Mouse (Mus musculus) limb, embryonic 11.5 days (tissue): ENCODE results near the gene Rfwd3. TPM values are rescaled to one million over a fixed set of nuclear protein-coding genes. Genes with fewer than 3 reads are reported as not detected.
"Not testable (repeated sequence)": the region's sequence is repeated elsewhere in the genome, so short reads cannot be mapped to it uniquely, and the experiment has no call there.

ENCODE experiments used
- ATAC-seq: fragments of 200-750 bp; cut with Nextera tagmentation; 2 replicates; pipeline ENCODE4 v1.8.0; 2017; ENCODE audit warnings: low read depth; ENCODE audit not compliant: insufficient number of reproducible peaks, low FRiP score, low TSS enrichment
- DNase-seq: peaks from one replicate; pipeline ENCODE4 v3.0.0-alpha.2; 2015; ENCODE audit warnings: low spot score
- H3K27ac ChIP-seq: fragments of 300-500 bp; sonication (generic); replicated peaks from 2 replicates; pipeline ENCODE4 v1.5.1; 2014; ENCODE audit warnings: low read depth, mild to moderate bottlenecking, low read length
- H3K27me3 ChIP-seq: fragments of 300-500 bp; sonication (generic); 2 replicates; pipeline ENCODE4 v1.6.1; 2014; ENCODE audit warnings: mild to moderate bottlenecking, low read length, mixed read lengths; ENCODE audit not compliant: control insufficient read depth, insufficient read depth
- H3K36me3 ChIP-seq: fragments of 300-500 bp; sonication (generic); 2 replicates; pipeline ENCODE4 v1.6.1; 2014; ENCODE audit warnings: mild to moderate bottlenecking, low read length, moderate library complexity, mixed read lengths; ENCODE audit not compliant: control insufficient read depth, insufficient read depth
- H3K4me1 ChIP-seq: fragments of 300-500 bp; sonication (generic); 2 replicates; pipeline ENCODE4 v1.6.1; 2014; ENCODE audit warnings: low read length, mixed read lengths; ENCODE audit not compliant: control insufficient read depth, insufficient read depth
- H3K4me2 ChIP-seq: fragments of 300-500 bp; sonication (generic); 2 replicates; pipeline ENCODE4 v1.6.1; 2014; ENCODE audit warnings: low read depth, mild to moderate bottlenecking, moderate library complexity; ENCODE audit not compliant: severe bottlenecking
- H3K4me3 ChIP-seq: fragments of 300-500 bp; sonication (generic); 2 replicates; pipeline ENCODE4 v1.5.1; 2014; ENCODE audit warnings: low read depth, low read length
- H3K9ac ChIP-seq: fragments of 300-500 bp; sonication (generic); 2 replicates; pipeline ENCODE4 v1.6.1; 2014; ENCODE audit warnings: mild to moderate bottlenecking, low read length
- H3K9me3 ChIP-seq: fragments of 300-500 bp; sonication (generic); 2 replicates; pipeline ENCODE4 v1.6.1; 2016; ENCODE audit warnings: low read length; ENCODE audit not compliant: control insufficient read depth
- WGBS: fragments of 180-500 bp; shearing (Covaris S2); extraction: QIAGEN DNeasy Blood & Tissue Kit; methylation state at CpG from one replicate; pipeline ENCODE4 v1.1.7; 2014; 5-methylcytosine and 5-hydroxymethylcytosine counted together
- polyA plus RNA-seq: library from polyadenylated mRNA; unstranded; fragments of >200 nt; fragmentation: Nextera tagmentation; extraction: Ambion mirVana; gene quantifications from 2 replicates; pipeline ENCODE4 v1.2.1, GENCODE M21; 2014

The Rfwd3 gene
- polyA plus RNA-seq, 1 experiment from 2014 or later = 95.9 TPM

DNA sequence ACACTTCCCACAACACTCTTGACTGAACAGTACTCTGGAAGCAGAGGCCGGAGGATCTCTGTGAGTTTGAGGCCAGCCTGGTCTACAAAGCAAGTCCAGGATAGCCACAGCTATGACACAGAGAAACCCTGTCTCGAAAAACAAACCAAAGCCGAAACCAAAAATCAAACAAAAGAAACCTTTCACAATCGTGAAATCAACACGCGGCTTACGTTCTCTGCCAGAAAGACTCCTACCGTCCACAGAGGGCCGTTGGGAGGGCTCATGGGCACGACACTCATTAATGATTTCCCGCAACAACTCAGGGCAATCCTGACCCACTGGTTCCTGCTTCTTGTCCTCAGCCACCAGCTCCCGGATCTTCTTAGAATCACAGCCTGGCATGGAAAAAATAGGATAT, 14.7 kb upstream of the Rfwd3 start:
- H3K27me3 ChIP-seq = no peaks in the 10 kb centered on the region
- H3K4me3 ChIP-seq = no peak overlapping the region
- no peak for DNase-seq
- no peak overlapping the region for H3K9ac ChIP-seq
- no peaks in the 10 kb centered on the region for H3K9me3 ChIP-seq
- 89% methylated on average over 12 of the region's 12 CpGs for WGBS
- no peaks in the 10 kb centered on the region for H3K4me1 ChIP-seq
- no peak overlapping the region for H3K27ac ChIP-seq
- no peaks in the 10 kb centered on the region for H3K36me3 ChIP-seq
- no peak overlapping the region for H3K4me2 ChIP-seq
- no peak for ATAC-seq

DNA sequence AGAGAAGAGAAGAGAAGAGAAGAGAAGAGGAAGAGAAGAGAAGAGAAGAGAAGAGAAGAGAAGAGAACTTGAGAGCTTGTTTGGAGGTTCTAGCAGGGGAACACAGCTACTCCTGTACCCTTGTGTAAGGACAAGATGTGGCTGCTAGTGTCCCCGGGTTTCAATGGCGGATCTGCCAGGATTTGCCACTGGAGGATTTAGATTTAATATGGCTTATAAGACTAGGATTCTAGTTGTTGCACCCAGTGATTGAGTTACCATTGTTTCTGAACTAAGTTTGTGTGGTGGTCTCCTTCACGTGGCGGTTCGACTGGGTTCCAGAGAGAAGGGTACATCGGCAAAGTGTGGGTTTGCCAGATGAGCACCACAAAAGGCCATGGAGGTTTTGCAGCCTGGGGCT, 13.9 kb upstream of the Rfwd3 start:
- H3K4me2 ChIP-seq, H3K27ac ChIP-seq, H3K27me3 ChIP-seq, H3K9me3 ChIP-seq, H3K4me1 ChIP-seq, H3K36me3 ChIP-seq, H3K9ac ChIP-seq, H3K4me3 ChIP-seq, ATAC-seq, DNase-seq: not testable (repeated sequence)
- WGBS = 98% methylated on average over 6 of the region's 6 CpGs

DNA sequence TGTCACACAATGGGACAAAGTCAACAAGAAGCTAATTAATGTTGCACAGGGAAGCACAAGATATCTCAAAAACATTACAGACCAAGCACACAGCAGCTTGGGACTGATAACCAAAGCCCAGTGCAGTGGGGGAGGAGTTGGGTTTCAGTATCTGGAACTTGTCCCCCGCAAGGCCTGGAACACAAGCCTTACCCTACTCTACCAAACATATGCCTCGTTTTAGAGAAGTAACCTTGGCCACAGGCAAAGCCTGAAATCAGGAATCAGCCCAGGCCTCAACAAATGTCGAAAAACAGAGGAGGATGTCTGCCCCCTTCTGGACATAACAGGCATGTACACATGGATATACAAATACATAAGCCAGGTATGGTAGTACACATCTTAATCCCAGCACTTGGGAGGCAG, 12.7 kb upstream of the Rfwd3 start:
- H3K27me3 ChIP-seq = no peaks in the 10 kb centered on the region
- DNase-seq (no peak), ATAC-seq (no peak)
- H3K4me3 ChIP-seq = no peak overlapping the region
- H3K36me3 ChIP-seq = no peaks in the 10 kb centered on the region
- H3K9me3 ChIP-seq = no peaks in the 10 kb centered on the region
- WGBS = 76% methylated on average over 3 of the region's 3 CpGs
- no peak overlapping the region for H3K4me2 ChIP-seq
- H3K27ac ChIP-seq = no peak overlapping the region
- no peaks in the 10 kb centered on the region for H3K4me1 ChIP-seq
- H3K9ac ChIP-seq = no peak overlapping the region

DNA sequence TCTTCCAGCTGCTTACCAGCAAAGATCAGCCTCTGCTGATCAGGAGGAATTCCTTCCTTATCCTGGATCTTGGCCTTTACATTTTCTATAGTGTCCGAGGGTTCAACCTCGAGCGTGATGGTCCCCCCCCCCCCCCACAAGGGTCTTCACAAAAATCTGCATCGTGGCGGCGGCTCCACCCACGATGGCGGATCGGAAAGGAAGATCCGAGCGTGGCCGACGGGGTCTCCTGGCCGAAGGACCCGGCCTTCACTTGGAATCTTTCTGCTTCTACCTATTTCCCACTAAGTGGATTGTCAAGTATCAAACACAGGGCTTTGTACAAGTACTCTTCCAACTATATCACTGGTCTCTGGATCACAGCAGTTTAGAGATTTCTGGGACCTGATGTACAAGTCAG, 10.0 kb upstream of the Rfwd3 start:
- DNase-seq, ATAC-seq, H3K4me2 ChIP-seq, H3K4me3 ChIP-seq, H3K9me3 ChIP-seq, H3K27me3 ChIP-seq, H3K27ac ChIP-seq, H3K4me1 ChIP-seq, H3K9ac ChIP-seq, H3K36me3 ChIP-seq: not testable (repeated sequence)
- 87% methylated on average over 15 of the region's 15 CpGs for WGBS

DNA sequence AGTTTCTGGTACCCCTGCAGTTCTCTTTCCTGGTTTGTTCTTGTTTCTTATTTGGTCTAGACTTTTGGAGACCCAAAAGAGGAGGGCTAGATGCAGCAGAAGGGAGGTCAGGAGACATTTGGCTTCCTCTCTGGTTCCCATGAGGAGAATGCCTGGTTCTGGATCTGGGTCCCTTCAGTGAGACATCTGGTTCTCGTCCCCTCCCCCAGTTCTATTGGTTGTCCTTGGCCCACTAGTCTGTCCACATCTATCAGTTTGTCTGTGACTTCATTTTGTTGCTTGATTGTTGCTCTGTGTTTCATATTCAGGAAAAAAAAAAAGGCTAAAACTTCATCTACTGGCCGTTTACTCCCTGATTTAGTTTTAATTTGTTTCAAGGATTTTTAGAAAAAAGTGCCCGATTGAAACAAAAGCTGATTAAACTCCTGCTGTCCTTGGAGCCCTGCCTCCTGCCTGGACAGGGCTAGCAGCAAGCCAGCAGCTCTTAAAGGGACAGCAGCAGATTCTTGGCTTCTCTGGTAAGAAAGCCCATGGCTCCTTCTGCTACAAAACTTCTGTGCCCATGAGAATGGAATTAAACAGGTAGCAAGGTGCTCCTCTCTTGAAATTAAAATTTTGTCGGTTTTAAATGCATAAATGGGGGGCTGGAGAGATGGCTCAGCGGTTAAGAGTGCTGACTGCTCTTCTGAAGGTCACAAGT, 5.2 kb upstream of the Rfwd3 start:
- Histone ChIP-seq H3K36me3 (no peaks in the 10 kb centered on the region), H3K27ac (no peak overlapping the region), H3K9me3 (no peaks in the 10 kb centered on the region), H3K27me3 (no peaks in the 10 kb centered on the region), H3K4me3 (no peak overlapping the region), H3K9ac (no peak overlapping the region), H3K4me2 (no peak overlapping the region), H3K4me1 (no peaks in the 10 kb centered on the region)
- 33% methylated on average over 5 of the region's 5 CpGs for WGBS
- ATAC-seq (no peak), DNase-seq (no peak)

DNA sequence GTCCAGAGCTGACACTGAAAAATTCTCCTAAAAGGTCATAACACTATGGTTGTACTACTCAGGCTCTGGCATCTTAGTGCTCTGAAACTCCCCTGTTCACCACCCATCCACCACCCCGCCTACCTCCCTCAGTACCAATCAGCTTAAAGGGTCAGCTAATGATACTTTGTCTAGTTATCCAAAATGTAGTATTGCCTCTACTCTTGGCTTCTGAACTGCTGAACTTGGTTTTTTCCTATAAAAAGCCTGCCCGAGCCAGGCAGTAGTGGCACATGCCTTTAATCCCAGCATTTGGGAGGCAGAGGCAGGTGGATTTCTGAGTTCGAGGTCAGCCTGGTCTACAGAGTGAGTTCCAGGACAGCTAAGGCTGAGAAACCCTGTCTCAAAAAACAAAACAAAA, 4.3 kb upstream of the Rfwd3 start:
- no peaks in the 10 kb centered on the region for H3K36me3 ChIP-seq
- DNase-seq (no peak), ATAC-seq (no peak)
- no peaks in the 10 kb centered on the region for H3K27me3 ChIP-seq
- H3K27ac ChIP-seq = no peak overlapping the region
- H3K9ac ChIP-seq = no peak overlapping the region
- H3K4me1 ChIP-seq = no peaks in the 10 kb centered on the region
- H3K4me3 ChIP-seq = no peak overlapping the region
- WGBS = 92% methylated on average over 3 of the region's 3 CpGs
- no peaks in the 10 kb centered on the region for H3K9me3 ChIP-seq
- no peak overlapping the region for H3K4me2 ChIP-seq

DNA sequence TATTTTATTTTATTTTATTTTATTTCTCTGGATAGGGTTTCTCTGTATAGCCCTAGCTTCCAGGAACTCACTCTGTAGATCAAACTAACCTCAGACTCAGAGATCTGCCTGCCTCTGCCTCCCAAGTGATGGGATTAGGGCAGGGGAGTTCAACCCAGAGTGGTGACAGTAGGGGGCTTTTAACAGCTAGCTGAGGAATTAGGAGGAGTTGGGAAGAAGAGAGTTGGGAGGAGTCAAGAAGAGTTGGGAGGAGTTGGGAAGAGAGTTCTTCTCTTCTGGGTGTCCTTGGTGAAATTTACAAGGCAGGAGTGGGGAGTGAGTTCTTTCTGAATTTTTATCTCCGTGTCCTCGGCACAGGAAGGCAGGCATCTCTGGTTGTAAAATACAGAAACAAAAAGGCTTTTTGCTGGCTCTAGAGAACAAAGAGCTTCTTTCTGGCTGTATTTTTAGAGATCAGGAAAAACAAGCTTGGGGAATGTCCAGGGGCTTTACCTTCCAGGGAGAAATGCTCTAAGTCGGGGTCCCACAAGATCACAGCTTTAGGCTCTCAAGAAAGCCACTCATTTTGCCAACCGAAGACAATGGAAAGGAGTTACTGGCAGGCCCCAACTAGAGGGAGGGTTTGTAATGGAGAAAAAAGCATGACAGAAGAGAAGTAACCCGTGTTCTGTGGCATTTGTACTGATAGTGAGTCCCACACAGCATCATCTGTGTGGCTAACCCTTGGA, 3.2 kb upstream of the Rfwd3 start:
- DNase-seq, H3K4me2 ChIP-seq, H3K9me3 ChIP-seq, H3K4me1 ChIP-seq, H3K27ac ChIP-seq, H3K27me3 ChIP-seq, H3K36me3 ChIP-seq, H3K4me3 ChIP-seq, ATAC-seq, H3K9ac ChIP-seq: not testable (repeated sequence)
- WGBS = 91% methylated on average over 5 of the region's 5 CpGs

DNA sequence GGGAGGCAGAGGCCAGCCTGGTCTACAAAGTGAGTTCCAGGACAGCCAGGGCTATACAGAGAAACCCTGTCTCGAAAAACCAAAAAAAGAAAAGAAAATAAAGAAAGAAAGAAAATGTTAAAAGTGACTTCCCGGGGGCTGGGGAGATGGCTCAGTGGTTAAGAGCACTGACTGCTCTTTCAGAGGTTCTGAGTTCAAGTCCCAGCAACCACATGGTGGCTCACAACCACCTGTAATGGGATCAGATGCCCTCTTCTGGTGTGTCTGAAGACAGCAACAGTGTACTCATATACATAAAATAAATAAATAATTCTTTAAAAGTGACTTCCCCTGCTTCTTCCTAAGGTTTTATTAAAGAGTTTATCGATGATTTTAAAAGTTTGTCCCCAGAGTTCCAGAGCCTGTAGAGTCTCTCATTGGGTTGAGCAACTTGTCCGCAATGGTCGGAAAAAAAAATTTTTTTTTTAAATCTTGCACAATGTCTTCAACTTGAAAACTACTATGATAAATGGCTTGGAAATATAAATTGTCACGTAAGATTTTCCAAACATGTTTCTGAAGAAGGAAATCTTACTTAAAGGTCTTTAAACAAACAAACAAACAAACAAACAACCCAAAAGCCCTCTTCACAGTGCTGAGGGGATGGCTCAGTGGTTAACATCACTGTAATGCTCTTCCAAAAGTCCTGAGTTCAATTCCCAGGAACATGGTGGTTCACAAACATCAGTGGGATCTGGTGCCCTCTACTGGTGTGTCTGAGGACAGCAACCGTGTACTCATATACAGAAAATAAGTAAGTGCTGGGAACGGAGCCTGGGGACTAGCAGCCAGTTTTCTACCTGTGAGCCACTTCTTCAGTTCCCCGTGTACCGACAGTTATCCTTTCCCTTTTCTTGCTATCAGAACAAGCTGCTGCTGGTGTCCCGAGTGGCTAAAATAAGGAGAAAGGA, 850 bp upstream of the Rfwd3 start:
- Histone ChIP-seq H3K4me2 (peak overlapping the region; percentile 8; the same call in 1 of the 2 replicates), H3K4me1 (no peaks in the 10 kb centered on the region), H3K27ac (no peak overlapping the region), H3K9ac (no peak overlapping the region), H3K36me3 (no peaks in the 10 kb centered on the region; the same call in 1 of the 2 replicates), H3K4me3 (peak overlapping the region; percentile 75; the same call in 1 of the 2 replicates), H3K9me3 (no peaks in the 10 kb centered on the region), H3K27me3 (no peaks in the 10 kb centered on the region)
- DNase-seq (no peak), ATAC-seq (no peak)
- WGBS = 68% methylated on average over 11 of the region's 11 CpGs
